Mouse (Mus musculus): ENCODE data around the gene Atp23. TPM values are rescaled to one million over a fixed set of nuclear protein-coding genes. Genes with fewer than 3 reads are reported as not detected.
"Not testable (repeated sequence)": the region's sequence is repeated elsewhere in the genome, so short reads cannot be mapped to it uniquely, and the experiment has no call there.

Atp23 gene
- total RNA-seq, 2 experiments from 2014 or later, result 8.6 to 10.2 TPM

- intact Hi-C loops (cut with DNase I), result no loop called here
Measured at GRCm38 (mm10) chr10:126840266-126840665, 60.9 kb downstream of the Atp23 start.

GRCm38 (mm10) chr10:126833006-126833405 lies 68.1 kb downstream of the Atp23 start:
- intact Hi-C loops (cut with DNase I), result loop anchor here (2.0 kb wide), 1 partner anchor 36 kb away; no protein-coding TSS in a partner anchor
- peak in 1 of 2 experiments; percentile 52 for DNase-seq (ENCODE audit: extremely low spot score in 1 of 2, low spot score in 2 of 2)

More at GRCm38 (mm10) chr10:126840266-126840665, 60.9 kb downstream of the Atp23 start:
- DNase-seq (ENCODE audit: extremely low spot score in 1 of 2, low spot score in 2 of 2), result no peak

GRCm38 (mm10) chr10:126831329-126831728 lies 69.8 kb downstream of the Atp23 start:
- intact Hi-C loops (cut with DNase I), result no loop called here

GRCm38 (mm10) chr10:126828618-126829017 lies 72.5 kb downstream of the Atp23 start:
- intact Hi-C loops (cut with DNase I), result no loop called here
- DNase-seq (ENCODE audit: extremely low spot score in 1 of 2, low spot score in 2 of 2), result no peak

More at GRCm38 (mm10) chr10:126831329-126831728, 69.8 kb downstream of the Atp23 start:
- DNase-seq (ENCODE audit: extremely low spot score in 1 of 2, low spot score in 2 of 2), result no peak

- DNase-seq (ENCODE audit: extremely low spot score in 1 of 2, low spot score in 2 of 2), result peak in 1 of 2 experiments; percentile 65
- intact Hi-C loops (cut with DNase I), result no loop called here
Measured at GRCm38 (mm10) chr10:126827941-126828593, 73.1 kb downstream of the Atp23 start.

GRCm38 (mm10) chr10:126826982-126827381 lies 74.2 kb downstream of the Atp23 start:
- no peak for DNase-seq (ENCODE audit: extremely low spot score in 1 of 2, low spot score in 2 of 2)
- intact Hi-C loops (cut with DNase I), result no loop called here

GRCm38 (mm10) chr10:126826216-126826615 lies 74.9 kb downstream of the Atp23 start:
- intact Hi-C loops (cut with DNase I); DNase-seq (ENCODE audit: extremely low spot score in 1 of 2, low spot score in 2 of 2): not testable (repeated sequence)

- intact Hi-C loops (cut with DNase I), result no loop called here
- no peak for DNase-seq (ENCODE audit: extremely low spot score in 1 of 2, low spot score in 2 of 2)
Measured at GRCm38 (mm10) chr10:126822418-126822817, 78.7 kb downstream of the Atp23 start.

Other genes with a start within 250 kb of the Atp23 start
- gene Ctdsp2, start 77.4 kb upstream of the Atp23 start, total RNA-seq (2021), result 10 to 100 TPM; 54.2 to 62.9 TPM
- under 1 TPM; 0.14 to 0.17 TPM for gene Avil, start 99.4 kb upstream of the Atp23 start, total RNA-seq (2021)
- 10 to 100 TPM; 28.6 to 31.0 TPM for gene Tsfm, start 129.5 kb upstream of the Atp23 start, total RNA-seq (2021)
- 10 to 100 TPM; 10.7 to 12.4 TPM for gene Mettl1, start 140.1 kb upstream of the Atp23 start, total RNA-seq (2021)
- gene Eef1akmt3, start 140.2 kb upstream of the Atp23 start, total RNA-seq (2021), result under 1 TPM; 0.28 to 0.49 TPM
- gene Cyp27b1, start 146.9 kb upstream of the Atp23 start, total RNA-seq (2021), result under 1 TPM; 0.36 to 0.49 TPM
- 10 to 100 TPM; 49.6 to 49.8 TPM for gene March9, start 158.8 kb upstream of the Atp23 start, total RNA-seq (2021)
- 100 to 1,000 TPM; 114 to 123 TPM for gene Cdk4, start 162.2 kb upstream of the Atp23 start, total RNA-seq (2021)
- gene Tspan31, start 168.9 kb upstream of the Atp23 start, total RNA-seq (2021), result 10 to 100 TPM; 65.2 to 67.9 TPM
- 100 to 1,000 TPM; 558 to 572 TPM for gene Agap2, start 173.9 kb upstream of the Atp23 start, total RNA-seq (2021)
- gene Os9, start 219.8 kb upstream of the Atp23 start, total RNA-seq (2021), result 100 to 1,000 TPM; 103 to 107 TPM

All from left cerebral cortex, postnatal 10 days (tissue).